Comparison of ENCODE assay signal across 8 mouse cellular contexts in the genomic region with DNA sequence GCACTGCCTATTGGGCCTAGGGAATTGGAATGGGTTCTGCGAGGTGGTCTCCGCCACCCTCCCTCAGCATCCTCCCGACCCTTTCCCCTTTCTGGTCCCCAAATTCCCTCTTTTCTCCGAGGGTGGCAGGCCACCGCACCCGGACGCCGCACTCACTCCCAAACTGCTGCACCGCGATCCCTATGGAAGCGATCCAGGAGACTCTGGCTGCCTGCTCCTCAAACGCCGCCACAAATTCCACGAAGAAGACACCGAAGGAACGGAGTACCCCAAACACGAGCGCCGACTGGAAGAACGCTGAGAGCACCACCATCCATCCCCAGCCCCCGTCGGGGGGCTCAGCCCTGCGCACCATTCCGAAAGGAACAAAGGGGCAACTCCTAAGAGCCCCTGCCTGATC. TPM values are rescaled to one million over a fixed set of nuclear protein-coding genes. Genes with fewer than 3 reads are reported as not detected.
DNase-seq lines count a peak whose midpoint lies in the region; ATAC-seq lines count a peak whose summit lies in the region.

No protein-coding gene starts in this region.

- no peaks in the 10 kb centered on the region for H3K9me3 ChIP-seq in intestine, embryonic 14.5 days (ENCODE audit: control insufficient read depth, low read length)
- no peaks in the 10 kb centered on the region for H3K9me3 ChIP-seq in neural tube, embryonic 12.5 days

- H3K4me3 ChIP-seq in intestine, embryonic 14.5 days (ENCODE audit: low read depth, low read length), result peak overlapping the region; percentile 55
- peak overlapping the region; percentile 56 for H3K4me3 ChIP-seq in neural tube, embryonic 12.5 days

- peaks cover 13% of the 10 kb centered on the region; the same call in 1 of the 2 replicates for H3K36me3 ChIP-seq in intestine, embryonic 14.5 days (ENCODE audit: control insufficient read depth, insufficient read depth, low read length)
- peaks cover 15% of the 10 kb centered on the region for H3K36me3 ChIP-seq in neural tube, embryonic 12.5 days

- 3% methylated on average over 24 of the region's 24 CpGs for WGBS in intestine, embryonic 14.5 days
- under 1% methylated on average over 24 of the region's 24 CpGs for WGBS in neural tube, embryonic 12.5 days

- peaks cover 5% of the 10 kb centered on the region; the same call in 1 of the 2 replicates for H3K4me1 ChIP-seq in intestine, embryonic 14.5 days (replicated peaks; ENCODE audit: control insufficient read depth, insufficient read depth, low read length)
- H3K4me1 ChIP-seq in neural tube, embryonic 12.5 days, result peaks cover 39% of the 10 kb centered on the region

- peaks cover 26% of the 10 kb centered on the region for H3K27me3 ChIP-seq in intestine, embryonic 14.5 days (replicated peaks; ENCODE audit: control insufficient read depth, insufficient read depth, low read length)
- H3K27me3 ChIP-seq in neural tube, embryonic 12.5 days (replicated peaks), result peaks cover 40% of the 10 kb centered on the region

- peak overlapping the region; percentile 87 for H3K27ac ChIP-seq in intestine, embryonic 14.5 days (ENCODE audit: low read depth)
- H3K27ac ChIP-seq in neural tube, embryonic 12.5 days, result peak overlapping the region; percentile 57; the same call in 1 of the 2 replicates

- H3K9ac ChIP-seq in intestine, embryonic 14.5 days (ENCODE audit: low read length), result peak overlapping the region; percentile 64
- H3K9ac ChIP-seq in neural tube, embryonic 12.5 days, result peak overlapping the region; percentile 77

- ATAC-seq in intestine, embryonic 14.5 days (replicated peaks; ENCODE audit: low FRiP score, low TSS enrichment, low read depth), result no peak
- no peak for ATAC-seq in neural tube, embryonic 12.5 days (ENCODE audit: low FRiP score, low read depth)

- peak overlapping the region; percentile 96 for H3K4me2 ChIP-seq in intestine, embryonic 14.5 days (ENCODE audit: low read length)
- H3K4me2 ChIP-seq in neural tube, embryonic 12.5 days (replicated peaks), result peak overlapping the region; percentile 88

- DNase-seq in cerebellum, adult 18-20 months, result peak; percentile 60 to 69
- DNase-seq in cerebellum, adult 11-12 months, result no peak
- DNase-seq in ovary, postnatal 36 days (ENCODE audit: low spot score), result peak; percentile 46
- no peak for DNase-seq in ovary, postnatal 10 days (ENCODE audit: low spot score)
- DNase-seq in intestine, embryonic 14.5 days (ENCODE audit: low spot score), result no peak
- DNase-seq in testis, postnatal 14 days (ENCODE audit: low spot score), result no peak
- DNase-seq in urinary bladder, postnatal 10 days (ENCODE audit: low spot score), result no peak

RNA-seq across cellular contexts. Expression of gene Slc16a13, which starts 0.5 kb away (rescaled TPM):
- 13.6 and 14.1 TPM in 2 replicates for polyA plus RNA-seq in intestine, embryonic 14.5 days (2014; fragmentation: Nextera tagmentation; extraction: Ambion mirVana)
- 13.6 and 16.3 TPM in 2 replicates for polyA plus RNA-seq in neural tube, embryonic 12.5 days (2016; fragmentation: Nextera tagmentation; extraction: Ambion mirVana)

RNA-seq across cellular contexts. Expression of gene Slc16a11, which starts 7.8 kb away (rescaled TPM):
- 1.2 and 1.7 TPM in 2 replicates for polyA plus RNA-seq in intestine, embryonic 14.5 days (2014; fragmentation: Nextera tagmentation; extraction: Ambion mirVana)
- 1.7 and 3.3 TPM in 2 replicates for polyA plus RNA-seq in neural tube, embryonic 12.5 days (2016; fragmentation: Nextera tagmentation; extraction: Ambion mirVana)

RNA-seq across cellular contexts. Expression of gene Bcl6b, which starts 9.3 kb away (rescaled TPM):
- polyA plus RNA-seq in intestine, embryonic 14.5 days (2014; fragmentation: Nextera tagmentation; extraction: Ambion mirVana), result 11.7 and 12.2 TPM in 2 replicates
- 6.9 TPM in 2 replicates for polyA plus RNA-seq in neural tube, embryonic 12.5 days (2016; fragmentation: Nextera tagmentation; extraction: Ambion mirVana)

RNA-seq across cellular contexts. Expression of gene 0610010K14Rik, which starts 17.4 kb away (rescaled TPM):
- 159 and 164 TPM in 2 replicates for polyA plus RNA-seq in intestine, embryonic 14.5 days (2014; fragmentation: Nextera tagmentation; extraction: Ambion mirVana)
- polyA plus RNA-seq in neural tube, embryonic 12.5 days (2016; fragmentation: Nextera tagmentation; extraction: Ambion mirVana), result 169 and 183 TPM in 2 replicates

RNA-seq across cellular contexts. Expression of gene Gm21988, which starts 19.3 kb away (rescaled TPM):
- 9.0 and 9.5 TPM in 2 replicates for polyA plus RNA-seq in intestine, embryonic 14.5 days (2014; fragmentation: Nextera tagmentation; extraction: Ambion mirVana)
- polyA plus RNA-seq in neural tube, embryonic 12.5 days (2016; fragmentation: Nextera tagmentation; extraction: Ambion mirVana), result 14.4 and 15.2 TPM in 2 replicates

Comparison
In these comparisons a context has a peak if more than half of its experiments do, and no peak if none do; other contexts are left out.
1. DNase-seq: peak in cerebellum, adult 18-20 months (2 of 2) and ovary, postnatal 36 days (single experiment); none in cerebellum, adult 11-12 months (single experiment), ovary, postnatal 10 days (single experiment), intestine, embryonic 14.5 days (single experiment), testis, postnatal 14 days (single experiment) and urinary bladder, postnatal 10 days (single experiment).